Mouse (Mus musculus) brain, adult 2 months (tissue): ENCODE data around the gene Gpx3.
A peak's percentile ranks its signal among the peaks of the same experiment; 100 is the strongest.
"Not testable (repeated sequence)": the region's sequence is repeated elsewhere in the genome, so short reads cannot be mapped to it uniquely, and the experiment has no call there.

Experiments
- DNase-seq: peaks from one replicate; pipeline ENCODE4 v3.0.0; 2011; ENCODE audit warnings: low read depth, low spot score

Gene Gpx3

GRCm38 (mm10) chr11:54939501-54939900, 37.2 kb downstream of the Gpx3 start:
- DNase-seq = peak; percentile 54

- peak; percentile 66 for DNase-seq
Observed at GRCm38 (mm10) chr11:54940056-54940455, 37.8 kb downstream of the Gpx3 start.

- DNase-seq = no peak
Observed at GRCm38 (mm10) chr11:54944702-54945101, 42.4 kb downstream of the Gpx3 start.

GRCm38 (mm10) chr11:54949717-54950116, 47.5 kb downstream of the Gpx3 start:
- no peak for DNase-seq

- no peak for DNase-seq
Observed at GRCm38 (mm10) chr11:54950684-54951083, 48.4 kb downstream of the Gpx3 start.

GRCm38 (mm10) chr11:54952651-54953050, 50.4 kb downstream of the Gpx3 start:
- DNase-seq = no peak

- peak; percentile 73 for DNase-seq
Observed at GRCm38 (mm10) chr11:54953993-54954446, 51.8 kb downstream of the Gpx3 start.

- DNase-seq = no peak
Observed at GRCm38 (mm10) chr11:54954716-54955115, 52.5 kb downstream of the Gpx3 start.

GRCm38 (mm10) chr11:54955400-54955734, 53.1 kb downstream of the Gpx3 start:
- DNase-seq = not testable (repeated sequence)

- DNase-seq = peak; percentile 98
Observed at GRCm38 (mm10) chr11:54955735-54956480, 53.7 kb downstream of the Gpx3 start.

- no peak for DNase-seq
Observed at GRCm38 (mm10) chr11:54956912-54957311, 54.7 kb downstream of the Gpx3 start.

- not testable (repeated sequence) for DNase-seq
Observed at GRCm38 (mm10) chr11:54957708-54958107, 55.5 kb downstream of the Gpx3 start.

GRCm38 (mm10) chr11:54958571-54959073, 56.4 kb downstream of the Gpx3 start:
- DNase-seq = no peak
